Mouse (Mus musculus): ENCODE results near the gene Lrrc4c.

DNA sequence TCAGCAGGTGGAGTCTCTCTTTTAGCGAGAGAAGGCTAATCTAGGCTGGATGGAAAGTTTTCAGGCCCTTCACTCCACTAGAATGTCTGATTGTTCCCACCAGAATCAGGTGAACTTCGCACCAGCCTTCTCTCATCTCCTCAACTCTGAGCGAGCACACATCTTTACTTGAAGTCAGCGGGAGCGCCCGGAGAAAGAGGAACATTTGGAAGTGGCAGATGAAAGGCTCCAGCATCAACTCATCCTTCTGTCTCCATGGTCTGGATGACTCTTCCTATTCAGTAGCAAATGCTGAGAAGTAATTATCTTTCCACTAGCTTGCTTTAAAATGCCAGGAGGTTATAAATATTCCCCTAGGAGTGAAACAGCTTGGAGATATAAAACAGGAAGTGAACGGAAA is 396.6 kb downstream of the Lrrc4c start:
- TF ChIP-seq CTCF (IDR thresholded peaks at IDR 0.05; ENCODE audit: borderline replicate concordance, insufficient read depth, low read depth, low read length) (no peak), POLR2A (IDR thresholded peaks at IDR 0.05; ENCODE audit: borderline replicate concordance, insufficient read depth, low read length) (no peak)

All from cerebellum, adult 2 months (tissue).